11 mouse cellular contexts compared by ENCODE assay signal in the genomic region with DNA sequence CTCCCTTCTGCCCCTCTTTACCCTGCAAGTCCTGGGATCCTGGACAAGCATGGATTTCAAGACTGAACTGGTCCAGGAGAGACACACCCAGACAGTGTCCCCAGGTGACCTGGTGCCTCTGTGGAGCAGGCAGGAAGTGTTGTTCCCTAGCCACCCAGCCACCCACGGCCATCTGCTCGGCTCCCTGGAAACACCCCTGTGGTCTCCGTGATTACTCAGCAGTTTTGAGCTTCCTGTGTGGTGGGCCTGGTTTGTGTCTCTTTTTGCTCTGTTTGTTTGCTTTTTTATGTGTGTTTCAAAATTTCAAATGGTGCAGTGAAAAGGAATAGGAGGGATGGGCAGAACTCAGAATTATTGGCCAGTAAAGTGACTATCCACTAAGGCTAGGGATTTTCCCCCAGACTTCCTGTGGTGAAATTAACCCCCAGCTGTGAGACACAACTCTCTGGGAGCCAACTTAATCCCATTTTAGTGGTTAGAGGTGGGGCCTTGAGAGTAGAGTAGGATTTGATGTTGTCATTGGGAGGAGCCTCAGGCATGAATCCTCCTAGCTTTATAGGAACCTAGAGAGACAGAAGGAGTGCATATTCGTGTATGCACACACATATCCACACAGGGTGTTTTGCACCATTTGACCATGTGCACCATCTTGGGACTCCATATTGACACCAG. TPM values are rescaled to one million over a fixed set of nuclear protein-coding genes. Genes with fewer than 3 reads are reported as not detected.
DNase-seq lines count a peak whose midpoint lies in the region; ATAC-seq and TF ChIP-seq lines count a peak whose summit lies in the region.
"Had no signal": no experiment of that assay in that cellular context is flagged by ENCODE, and none has a peak within 500 bp of the region (broad histone marks: within the 10 kb centered on the region; RNA-seq: fewer than 3 reads in every experiment).

No protein-coding gene starts in this region.

- DNase-seq in adrenal gland, postnatal 14 days: peak; percentile 45
- DNase-seq in adrenal gland, postnatal 25 days: no peak
- DNase-seq in frontal cortex, postnatal 10 days (ENCODE audit: low spot score in 2 of 2): peak; percentile 23 to 54
- no peak for DNase-seq in B cell, adult 2 months
- DNase-seq in adrenal gland, adult 2 months: no peak
- DNase-seq in heart, embryonic 10.5 days (ENCODE audit: low spot score): no peak

- H3K4me1 ChIP-seq in ES-Bruce4 (ENCODE audit: control insufficient read depth, insufficient read depth, low read length): peaks cover 7% of the 10 kb centered on the region
- H3K4me1 ChIP-seq in heart, embryonic 10.5 days: peaks cover 24% of the 10 kb centered on the region

- H3K27ac ChIP-seq in ES-Bruce4 (ENCODE audit: insufficient read depth, low read length): no peak overlapping the region
- H3K27ac ChIP-seq in heart, embryonic 10.5 days: no peak overlapping the region
- H3K27ac ChIP-seq: heart, adult 2 months; liver, embryonic 14.5 days had no signal

- no peak overlapping the region for H3K9ac ChIP-seq in ES-Bruce4 (ENCODE audit: low read depth, poor library complexity, severe bottlenecking)
- H3K9ac ChIP-seq: liver, embryonic 14.5 days had no signal

- WGBS in heart, embryonic 10.5 days: 44% methylated on average over 4 of the region's 4 CpGs

- TF ChIP-seq CTCF in ES-Bruce4 (IDR thresholded peaks at IDR 0.05; ENCODE audit: low read depth, low read length): no peak

- no peak overlapping the region for H3K4me3 ChIP-seq in ES-Bruce4 (ENCODE audit: low read depth, low read length)
- no peak overlapping the region for H3K4me3 ChIP-seq in heart, embryonic 10.5 days
- H3K4me3 ChIP-seq: heart, adult 2 months had no signal

- H3K9me3 ChIP-seq in ES-Bruce4 (replicated peaks; ENCODE audit: control insufficient read depth, insufficient read depth, low read length, poor library complexity, severe bottlenecking): no peaks in the 10 kb centered on the region
- H3K9me3 ChIP-seq in heart, embryonic 10.5 days: no peaks in the 10 kb centered on the region

- 0 out of 2 replicates have a peak, but pooled peaks have one; percentile 20 for TF ChIP-seq EP300 in ES-Bruce4 (IDR thresholded peaks at IDR 0.05; ENCODE audit: insufficient read depth, low read depth, low read length)

- H3K27me3 ChIP-seq in ES-Bruce4 (ENCODE audit: control insufficient read depth, insufficient read depth, low read length, poor library complexity, severe bottlenecking): no peaks in the 10 kb centered on the region
- H3K27me3 ChIP-seq in heart, embryonic 10.5 days (ENCODE audit: insufficient read depth, poor library complexity, severe bottlenecking): no peaks in the 10 kb centered on the region

- TF ChIP-seq POLR2A in ES-Bruce4 (IDR thresholded peaks at IDR 0.05; ENCODE audit: insufficient read depth, low read length): no peak

- ATAC-seq in megakaryocyte progenitor cell, adult 5-6 weeks (replicated peaks; ENCODE audit: poor library complexity): peak; percentile 95
- ATAC-seq: intestine, postnatal 0 days had no signal

- H3K36me3 ChIP-seq in ES-Bruce4 (ENCODE audit: control insufficient read depth, insufficient read depth, low read length, poor library complexity, severe bottlenecking): no peaks in the 10 kb centered on the region
- H3K36me3 ChIP-seq in heart, embryonic 10.5 days: no peaks in the 10 kb centered on the region

RNA-seq across cellular contexts. Expression of a gene that starts 59.7 kb away (rescaled TPM):
- 13.9 and 15.1 TPM in 2 replicates for total RNA-seq in adrenal gland, postnatal 14 days (2021)
- total RNA-seq in adrenal gland, postnatal 25 days (2021): 13.2 and 13.8 TPM in 2 replicates
- polyA plus RNA-seq in ES-Bruce4 (2011; ENCODE audit: insufficient read depth, insufficient read length, low read depth, missing spikeins): 0.88 and 1.1 TPM in 2 replicates
- total RNA-seq in megakaryocyte progenitor cell, adult 5-6 weeks (2015): 2.0 and 3.4 TPM in 2 replicates
- 2.5 and 6.3 TPM in 2 replicates for total RNA-seq in megakaryocyte progenitor cell, adult 5-6 weeks (2017)
- total RNA-seq in adrenal gland, adult 2 months (2021): 10 to 100 TPM in 1 of 2 experiments, 1 to 10 TPM in 1; 8.4 to 20.5 TPM
- polyA plus RNA-seq in adrenal gland, adult 2 months (2012; rRNA removed): 37.7 and 39.7 TPM in 2 replicates
- polyA plus RNA-seq in heart, embryonic 10.5 days (2016; fragmentation: Nextera tagmentation; extraction: Ambion mirVana): 2.4 and 4.9 TPM in 2 replicates

Comparison
In these comparisons a context has a peak if more than half of its experiments do, and no peak if none do; other contexts are left out.
1. DNase-seq: peak in adrenal gland, postnatal 14 days (single experiment) and frontal cortex, postnatal 10 days (2 of 2); none in adrenal gland, postnatal 25 days (single experiment), B cell, adult 2 months (0 of 2), adrenal gland, adult 2 months (single experiment) and heart, embryonic 10.5 days (single experiment).